Mouse (Mus musculus) testis, adult 2 months (tissue): ENCODE data around the gene Usf2.

Source experiments
- CTCF ChIP-seq: fragments of 200-500 bp; IDR thresholded peaks from 2 replicates; pipeline ENCODE4 v1.5.1; 2012; ENCODE audit warnings: low read depth, mild to moderate bottlenecking, inconsistent platforms, low read length, moderate library complexity; ENCODE audit not compliant: control insufficient read depth, insufficient read depth, insufficient replicate concordance
- POLR2A ChIP-seq: fragments of 200-500 bp; IDR thresholded peaks from 2 replicates; pipeline ENCODE4 v1.6.1; 2012; ENCODE audit warnings: low read depth, mild to moderate bottlenecking, inconsistent platforms, low read length, moderate library complexity; ENCODE audit not compliant: control insufficient read depth

DNA sequence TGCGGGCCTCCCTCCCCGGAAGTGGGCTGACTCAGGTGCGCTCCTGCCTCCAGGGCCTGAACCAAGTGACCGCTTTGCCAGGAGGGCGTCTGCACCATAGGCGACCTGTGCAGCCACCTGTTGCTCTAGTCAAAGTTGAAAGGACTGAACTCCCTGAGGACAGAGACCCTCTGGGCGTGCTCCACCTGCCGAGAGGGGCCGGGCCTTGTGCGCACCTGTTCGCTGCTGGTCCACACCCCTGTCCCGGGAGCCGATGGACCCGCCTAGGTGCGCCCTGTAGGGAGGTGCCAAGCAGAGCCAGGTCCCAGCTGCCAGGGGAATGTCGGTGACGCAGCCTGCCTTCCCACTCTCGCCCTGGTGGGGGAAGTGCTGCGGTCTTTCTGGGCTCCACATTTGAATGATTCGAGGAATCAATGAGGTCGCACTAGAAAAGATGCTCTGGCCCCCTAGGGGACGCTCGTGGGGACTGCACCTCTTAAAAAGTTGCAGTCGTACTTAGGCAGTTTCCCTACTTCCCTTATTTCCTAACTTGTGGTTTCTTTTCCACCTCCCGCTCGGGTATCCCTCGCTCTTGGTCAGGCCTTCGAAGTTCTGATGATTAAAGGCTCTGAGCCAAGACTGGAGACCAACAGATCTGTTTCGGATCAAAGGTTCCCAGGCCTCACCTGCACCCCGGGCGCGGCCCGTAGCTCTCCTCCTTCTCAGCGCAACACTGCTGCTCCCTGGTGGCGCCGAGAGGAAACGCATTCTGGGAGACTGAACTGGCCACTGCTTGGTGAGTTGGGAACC lies 17.1 kb upstream of the Usf2 start, which contains the start of gene Fam187b:
- TF ChIP-seq CTCF (peak; percentile 86), POLR2A (no peak)
